Mouse (Mus musculus): ENCODE measurements around the gene Slc7a15. TPM values are rescaled to one million over a fixed set of nuclear protein-coding genes. Genes with fewer than 3 reads are reported as not detected.
"Not testable (repeated sequence)": the region's sequence is repeated elsewhere in the genome, so short reads cannot be mapped to it uniquely, and the experiment has no call there.

The Slc7a15 gene
- polyA plus RNA-seq (2016; fragmentation: Nextera tagmentation; extraction: Ambion mirVana), result not detected in 2 replicates

GRCm38 (mm10) chr12:8598966-8599365, at the start of gene Slc7a15:
TSS of gene Slc7a15 (minus strand) at chr12:8599066.
- peaks cover 13% of the 10 kb centered on the region; the same call in 1 of the 2 replicates for H3K9me3 ChIP-seq
- not testable (repeated sequence) for H3K27ac ChIP-seq; H3K4me1 ChIP-seq; DNase-seq (ENCODE audit: extremely low spot score, low spot score); H3K36me3 ChIP-seq (replicated peaks); H3K4me3 ChIP-seq; H3K27me3 ChIP-seq (ENCODE audit: poor library complexity, severe bottlenecking)
- WGBS, result 98% methylated on average over 7 of the region's 7 CpGs

GRCm38 (mm10) chr12:8648211-8648610, 49.3 kb upstream of the Slc7a15 start:
- not testable (repeated sequence) for H3K36me3 ChIP-seq (replicated peaks); H3K27me3 ChIP-seq (ENCODE audit: poor library complexity, severe bottlenecking); H3K27ac ChIP-seq; H3K9me3 ChIP-seq; DNase-seq (ENCODE audit: extremely low spot score, low spot score); H3K4me1 ChIP-seq; H3K4me3 ChIP-seq
- WGBS, result 80% methylated on average over 8 of the region's 8 CpGs

- Histone ChIP-seq H3K4me1 (peaks cover 13% of the 10 kb centered on the region), H3K27me3 (ENCODE audit: poor library complexity, severe bottlenecking) (no peaks in the 10 kb centered on the region), H3K27ac (peak overlapping the region; percentile 99), H3K4me3 (peak overlapping the region; percentile 76), H3K36me3 (replicated peaks) (no peaks in the 10 kb centered on the region), H3K9me3 (no peaks in the 10 kb centered on the region)
- 8% methylated on average over 10 of the region's 10 CpGs for WGBS
- no peak for DNase-seq (ENCODE audit: extremely low spot score, low spot score)
Measured at GRCm38 (mm10) chr12:8641425-8641735, 42.5 kb upstream of the Slc7a15 start.

- Histone ChIP-seq H3K36me3 (replicated peaks) (no peaks in the 10 kb centered on the region), H3K27ac (peak overlapping the region; percentile 99), H3K27me3 (ENCODE audit: poor library complexity, severe bottlenecking) (no peaks in the 10 kb centered on the region), H3K4me1 (peaks cover 13% of the 10 kb centered on the region), H3K9me3 (no peaks in the 10 kb centered on the region), H3K4me3 (peak overlapping the region; percentile 76)
- peak; percentile 96 for DNase-seq (ENCODE audit: extremely low spot score, low spot score)
- WGBS, result under 1% methylated on average over 47 of the region's 47 CpGs
Measured at GRCm38 (mm10) chr12:8640711-8641424, 42.0 kb upstream of the Slc7a15 start.

- Histone ChIP-seq H3K4me3 (peak overlapping the region; percentile 76), H3K4me1 (peaks cover 13% of the 10 kb centered on the region)
- H3K9me3 ChIP-seq; H3K27me3 ChIP-seq (ENCODE audit: poor library complexity, severe bottlenecking); DNase-seq (ENCODE audit: extremely low spot score, low spot score); H3K27ac ChIP-seq; H3K36me3 ChIP-seq (replicated peaks): not testable (repeated sequence)
- 10% methylated on average over 2 of the region's 2 CpGs for WGBS
Measured at GRCm38 (mm10) chr12:8640186-8640585, 41.3 kb upstream of the Slc7a15 start.

DNA sequence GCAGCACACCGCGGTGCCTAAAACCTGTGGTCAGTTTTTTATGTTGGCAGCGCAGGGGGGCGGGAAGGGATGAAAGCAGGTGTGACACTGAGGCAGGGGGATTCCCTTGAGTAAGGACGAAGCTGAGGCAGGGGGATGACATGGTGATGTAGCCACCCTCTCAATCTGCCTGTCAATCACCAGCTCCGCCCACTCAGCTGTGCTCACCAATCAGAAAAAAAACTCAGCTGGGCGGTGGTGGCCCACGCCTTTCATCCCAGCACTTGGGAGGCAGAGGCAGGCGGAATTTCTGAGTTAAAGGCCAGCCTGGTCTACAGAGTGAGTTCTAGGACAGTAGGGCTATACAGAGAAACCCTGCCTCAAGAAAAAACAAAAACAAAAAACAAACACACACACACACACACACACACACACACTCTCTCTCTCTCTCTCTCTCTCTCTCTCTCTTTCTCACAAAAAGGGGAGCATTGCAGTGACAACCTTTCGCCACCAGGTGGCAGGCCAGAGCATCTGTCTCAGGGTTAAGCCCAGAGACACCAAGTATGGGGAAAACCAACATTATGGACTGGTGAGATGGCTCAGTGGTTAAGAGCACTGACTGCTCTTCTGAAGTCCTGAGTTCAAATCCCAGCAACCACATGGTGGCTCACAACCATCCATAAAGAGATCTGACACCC, 39.7 kb upstream of the Slc7a15 start:
- not testable (repeated sequence) for H3K36me3 ChIP-seq (replicated peaks); H3K27me3 ChIP-seq (ENCODE audit: poor library complexity, severe bottlenecking); H3K4me3 ChIP-seq; H3K9me3 ChIP-seq
- peak; percentile 68 for DNase-seq (ENCODE audit: extremely low spot score, low spot score)
- WGBS, result 70% methylated on average over 10 of the region's 10 CpGs
- H3K4me1 ChIP-seq, result peaks cover 13% of the 10 kb centered on the region
- H3K27ac ChIP-seq, result 0 out of 2 replicates have a peak overlapping the region, but pooled peaks have one; percentile 15

- DNase-seq (ENCODE audit: extremely low spot score, low spot score), result peak; percentile 19
- 95% methylated on average over 14 of the region's 14 CpGs for WGBS
Measured at GRCm38 (mm10) chr12:8636945-8637344, 38.1 kb upstream of the Slc7a15 start.

GRCm38 (mm10) chr12:8635546-8635945, 36.7 kb upstream of the Slc7a15 start:
- no peak for DNase-seq (ENCODE audit: extremely low spot score, low spot score)
- WGBS, result 98% methylated on average over 4 of the region's 4 CpGs
- no peaks in the 10 kb centered on the region for H3K9me3 ChIP-seq

More at GRCm38 (mm10) chr12:8636945-8637344, 38.1 kb upstream of the Slc7a15 start:
- H3K4me1 ChIP-seq, result peaks cover 13% of the 10 kb centered on the region
- no peak overlapping the region for H3K27ac ChIP-seq
- H3K36me3 ChIP-seq (replicated peaks), result no peaks in the 10 kb centered on the region; the same call in 1 of the 2 replicates
- no peaks in the 10 kb centered on the region for H3K27me3 ChIP-seq (ENCODE audit: poor library complexity, severe bottlenecking)
- no peak overlapping the region for H3K4me3 ChIP-seq
- H3K9me3 ChIP-seq, result no peaks in the 10 kb centered on the region

DNA sequence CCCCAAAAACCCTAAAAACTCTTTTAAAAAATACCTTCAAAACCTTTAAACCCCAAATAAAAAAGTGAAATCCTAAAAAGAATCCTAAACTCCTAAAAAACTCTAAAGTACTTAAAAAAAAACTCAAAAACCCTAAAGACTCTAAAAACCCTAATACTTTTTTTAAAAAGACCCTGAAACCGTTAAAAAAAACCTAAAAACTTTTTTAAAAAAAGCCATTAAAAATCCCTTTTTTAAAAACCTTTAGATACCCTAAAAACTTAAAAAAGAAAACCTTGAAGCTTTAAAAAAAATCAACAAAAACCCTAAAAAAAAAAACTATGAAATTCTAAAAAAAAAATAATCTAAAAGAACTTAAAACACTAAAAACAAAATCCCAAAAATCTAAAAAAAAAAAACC, 35.4 kb upstream of the Slc7a15 start:
- Histone ChIP-seq H3K27me3 (ENCODE audit: poor library complexity, severe bottlenecking) (no peaks in the 10 kb centered on the region), H3K4me1 (peaks cover 4% of the 10 kb centered on the region; the same call in 1 of the 2 replicates), H3K4me3 (no peak overlapping the region), H3K36me3 (replicated peaks) (peaks cover 4% of the 10 kb centered on the region), H3K27ac (no peak overlapping the region), H3K9me3 (peaks cover 3% of the 10 kb centered on the region; the same call in 1 of the 2 replicates)
- DNase-seq (ENCODE audit: extremely low spot score, low spot score), result no peak
- 94% methylated on average over 1 of the region's 1 CpGs for WGBS

More at GRCm38 (mm10) chr12:8635546-8635945, 36.7 kb upstream of the Slc7a15 start:
- Histone ChIP-seq H3K36me3 (replicated peaks) (no peaks in the 10 kb centered on the region; the same call in 1 of the 2 replicates), H3K27ac (no peak overlapping the region), H3K27me3 (ENCODE audit: poor library complexity, severe bottlenecking) (no peaks in the 10 kb centered on the region), H3K4me1 (peaks cover 9% of the 10 kb centered on the region), H3K4me3 (no peak overlapping the region)

GRCm38 (mm10) chr12:8632737-8633365, 34.0 kb upstream of the Slc7a15 start:
- H3K4me3 ChIP-seq, result no peak overlapping the region
- no peak for DNase-seq (ENCODE audit: extremely low spot score, low spot score)
- H3K9me3 ChIP-seq, result peaks cover 3% of the 10 kb centered on the region; the same call in 1 of the 2 replicates
- no peaks in the 10 kb centered on the region for H3K4me1 ChIP-seq
- H3K27me3 ChIP-seq (ENCODE audit: poor library complexity, severe bottlenecking), result no peaks in the 10 kb centered on the region
- no peak overlapping the region for H3K27ac ChIP-seq
- WGBS, result 93% methylated on average over 2 of the region's 2 CpGs
- H3K36me3 ChIP-seq (replicated peaks), result peaks cover 4% of the 10 kb centered on the region

GRCm38 (mm10) chr12:8631691-8632090, 32.8 kb upstream of the Slc7a15 start:
- 93% methylated on average over 1 of the region's 1 CpGs for WGBS
- H3K4me1 ChIP-seq, result no peaks in the 10 kb centered on the region
- H3K27me3 ChIP-seq (ENCODE audit: poor library complexity, severe bottlenecking), result no peaks in the 10 kb centered on the region
- no peak overlapping the region for H3K27ac ChIP-seq
- no peak overlapping the region for H3K4me3 ChIP-seq
- peaks cover 4% of the 10 kb centered on the region for H3K36me3 ChIP-seq (replicated peaks)
- no peak for DNase-seq (ENCODE audit: extremely low spot score, low spot score)
- H3K9me3 ChIP-seq, result peaks cover 3% of the 10 kb centered on the region; the same call in 1 of the 2 replicates

GRCm38 (mm10) chr12:8629537-8629936, 30.7 kb upstream of the Slc7a15 start:
- Histone ChIP-seq H3K27me3 (ENCODE audit: poor library complexity, severe bottlenecking) (no peaks in the 10 kb centered on the region), H3K27ac (no peak overlapping the region), H3K36me3 (replicated peaks) (peaks cover 4% of the 10 kb centered on the region), H3K4me1 (no peaks in the 10 kb centered on the region), H3K9me3 (peaks cover 3% of the 10 kb centered on the region; the same call in 1 of the 2 replicates), H3K4me3 (no peak overlapping the region)
- no peak for DNase-seq (ENCODE audit: extremely low spot score, low spot score)
- 97% methylated on average over 6 of the region's 6 CpGs for WGBS

DNA sequence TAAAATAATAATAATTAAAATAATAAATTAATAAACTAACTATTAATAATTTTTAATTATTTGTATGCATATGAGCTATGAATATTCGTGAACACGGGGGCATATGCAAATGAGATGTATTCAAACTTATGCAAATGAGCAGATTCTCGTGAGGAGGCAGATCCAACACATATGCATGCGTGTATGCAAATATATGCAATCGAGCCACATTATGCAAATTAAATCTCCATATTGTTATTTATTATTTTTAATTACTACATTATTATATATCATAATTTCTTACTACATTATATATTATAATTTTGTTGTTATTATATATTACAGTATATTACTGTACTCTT, 21.8 kb upstream of the Slc7a15 start:
- 92% methylated on average over 5 of the region's 5 CpGs for WGBS
- Histone ChIP-seq H3K36me3 (replicated peaks) (peaks cover 5% of the 10 kb centered on the region), H3K9me3 (peaks cover 3% of the 10 kb centered on the region; the same call in 1 of the 2 replicates), H3K27me3 (ENCODE audit: poor library complexity, severe bottlenecking) (no peaks in the 10 kb centered on the region), H3K4me1 (no peaks in the 10 kb centered on the region), H3K4me3 (no peak overlapping the region), H3K27ac (no peak overlapping the region)
- DNase-seq (ENCODE audit: extremely low spot score, low spot score), result no peak

All from forebrain, embryonic 10.5 days (tissue).